Mouse (Mus musculus) testis, adult 2 months (tissue): ENCODE results near the gene Psme1. TPM values are rescaled to one million over a fixed set of nuclear protein-coding genes. Genes with fewer than 3 reads are reported as not detected.

Experiments used
- H3K27ac ChIP-seq: fragments of 200-500 bp; 2 replicates; pipeline ENCODE4 v1.5.1; 2012; ENCODE audit warnings: low read depth, low read length; ENCODE audit not compliant: control insufficient read depth, insufficient read depth
- H3K27me3 ChIP-seq: fragments of 200-500 bp; 2 replicates; pipeline ENCODE4 v1.6.1; 2012; ENCODE audit warnings: mild to moderate bottlenecking, low read length, moderate library complexity; ENCODE audit not compliant: control insufficient read depth, insufficient read depth
- H3K36me3 ChIP-seq: fragments of 200-500 bp; 2 replicates; pipeline ENCODE4 v1.6.1; 2012; ENCODE audit warnings: mild to moderate bottlenecking, low read length; ENCODE audit not compliant: control insufficient read depth, insufficient read depth
- H3K4me1 ChIP-seq: fragments of 200-500 bp; 2 replicates; pipeline ENCODE4 v1.6.1; 2012; ENCODE audit warnings: low read length; ENCODE audit not compliant: control insufficient read depth, insufficient read depth
- H3K4me3 ChIP-seq: fragments of 200-500 bp; 2 replicates; pipeline ENCODE4 v1.5.1; 2012; ENCODE audit warnings: low read depth, mild to moderate bottlenecking, low read length, moderate library complexity, mixed read lengths; ENCODE audit not compliant: control insufficient read depth
- CTCF ChIP-seq: fragments of 200-500 bp; IDR thresholded peaks from 2 replicates; pipeline ENCODE4 v1.5.1; 2012; ENCODE audit warnings: low read depth, mild to moderate bottlenecking, inconsistent platforms, low read length, moderate library complexity; ENCODE audit not compliant: control insufficient read depth, insufficient read depth, insufficient replicate concordance
- POLR2A ChIP-seq: fragments of 200-500 bp; IDR thresholded peaks from 2 replicates; pipeline ENCODE4 v1.6.1; 2012; ENCODE audit warnings: low read depth, mild to moderate bottlenecking, inconsistent platforms, low read length, moderate library complexity; ENCODE audit not compliant: control insufficient read depth
- polyA plus RNA-seq: library from polyadenylated mRNA; depleted of rRNA; stranded (reverse); fragments of >200 nt; gene quantifications from 2 replicates; pipeline ENCODE4 v1.2.3, GENCODE M21; 2012; rRNA removed

Gene Psme1
- polyA plus RNA-seq: 7.6 and 8.4 TPM in 2 replicates

DNA sequence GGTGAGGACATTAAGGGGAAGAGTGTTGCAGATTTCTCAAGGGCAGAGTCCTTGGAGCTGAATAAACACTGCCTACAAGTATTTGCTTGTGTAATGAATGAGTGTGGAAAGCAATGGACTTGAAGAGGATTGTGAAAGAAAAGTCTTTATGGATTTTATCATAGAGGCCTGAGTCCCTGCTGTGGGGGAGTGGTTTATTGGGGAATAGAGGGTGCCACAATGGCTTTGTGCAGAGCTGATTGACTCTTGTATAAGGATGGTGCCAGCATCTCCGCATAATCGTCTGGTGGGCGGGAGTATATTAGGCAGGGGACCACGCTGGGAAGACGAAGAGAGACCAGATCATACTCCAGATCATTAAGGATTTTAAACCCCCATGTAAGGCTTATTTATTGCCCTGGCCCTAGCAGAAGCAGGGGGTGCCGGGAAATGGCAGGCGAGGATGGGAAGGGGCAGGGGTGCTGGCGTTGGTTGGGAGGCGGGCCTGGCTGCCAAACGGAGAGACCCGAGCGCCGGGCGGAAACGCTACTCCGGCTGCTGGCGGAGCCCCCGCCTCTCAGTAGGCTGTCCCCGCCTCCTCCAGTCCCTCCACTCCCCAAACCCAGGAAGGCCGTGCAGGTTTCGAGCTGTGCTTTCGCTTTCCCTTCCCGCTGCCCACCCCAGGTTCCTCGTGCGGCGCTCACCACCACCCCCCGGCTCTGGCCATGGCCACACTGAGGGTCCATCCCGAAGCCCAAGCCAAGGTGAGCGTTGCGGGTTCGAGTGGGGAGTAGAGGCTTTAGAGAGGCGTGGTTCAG is at the start of gene Psme1:
Gene Psme1 (plus strand): TSS at position 253 of the 797 bp plus-strand sequence.
- Histone ChIP-seq H3K27me3 (no peaks in the 10 kb centered on the region), H3K27ac (peak within 1 kb of the TSS; percentile 34), H3K36me3 (no peaks in the 10 kb centered on the region), H3K4me3 (peak within 1 kb of the TSS; percentile 67), H3K4me1 (peaks cover 23% of the 10 kb centered on the region)
- TF ChIP-seq CTCF (no peak), POLR2A (peak; percentile 56)

- no peak overlapping the region for H3K4me3 ChIP-seq
- no peaks in the 10 kb centered on the region for H3K27me3 ChIP-seq
- TF ChIP-seq CTCF (peak; percentile 53; the same call in 1 of the 2 replicates), POLR2A (no peak)
- no peaks in the 10 kb centered on the region for H3K36me3 ChIP-seq
- no peak overlapping the region for H3K27ac ChIP-seq
- peaks cover 4% of the 10 kb centered on the region for H3K4me1 ChIP-seq
Measured at GRCm38 (mm10) chr14:55536116-55536745, 41.7 kb upstream of the Psme1 start.

- Histone ChIP-seq H3K4me3 (peak within 1 kb of the TSS; percentile 66), H3K36me3 (no peaks in the 10 kb centered on the region), H3K4me1 (peaks cover 4% of the 10 kb centered on the region), H3K27ac (no peak within 1 kb of the TSS), H3K27me3 (no peaks in the 10 kb centered on the region)
- TF ChIP-seq CTCF (no peak), POLR2A (no peak)
Measured at GRCm38 (mm10) chr14:55540067-55540786, 37.7 kb upstream of the Psme1 start, which contains the start of gene Pck2. Gene Pck2 (plus strand): TSS chr14:55540266.

DNA sequence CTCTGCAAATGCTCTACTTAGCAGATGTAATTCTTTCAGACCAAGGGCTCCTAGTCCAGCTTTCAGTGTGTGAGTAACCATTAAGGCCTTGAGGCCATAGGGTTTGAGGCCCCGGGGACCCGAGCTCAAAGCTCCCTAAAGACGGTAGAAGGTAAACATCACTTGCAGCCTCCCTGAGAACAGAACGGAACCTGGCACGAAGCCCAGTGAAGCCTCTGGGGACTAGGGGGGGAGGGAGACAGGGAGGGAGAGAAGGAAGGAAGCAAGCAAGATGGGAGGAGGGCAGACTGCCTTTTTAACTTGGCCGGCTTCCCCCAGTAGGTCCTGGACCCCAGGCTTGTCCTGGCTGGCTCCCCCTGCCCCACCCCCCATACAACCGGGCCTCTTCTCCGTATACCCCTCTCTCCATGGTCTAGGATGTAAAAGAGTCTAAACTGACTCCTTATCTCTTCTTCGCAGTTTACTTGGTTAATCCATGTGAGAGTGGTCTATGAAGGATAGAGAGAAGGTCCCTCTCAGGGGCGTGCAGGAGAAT is 37.1 kb upstream of the Psme1 start:
- H3K36me3 ChIP-seq: no peaks in the 10 kb centered on the region

DNA sequence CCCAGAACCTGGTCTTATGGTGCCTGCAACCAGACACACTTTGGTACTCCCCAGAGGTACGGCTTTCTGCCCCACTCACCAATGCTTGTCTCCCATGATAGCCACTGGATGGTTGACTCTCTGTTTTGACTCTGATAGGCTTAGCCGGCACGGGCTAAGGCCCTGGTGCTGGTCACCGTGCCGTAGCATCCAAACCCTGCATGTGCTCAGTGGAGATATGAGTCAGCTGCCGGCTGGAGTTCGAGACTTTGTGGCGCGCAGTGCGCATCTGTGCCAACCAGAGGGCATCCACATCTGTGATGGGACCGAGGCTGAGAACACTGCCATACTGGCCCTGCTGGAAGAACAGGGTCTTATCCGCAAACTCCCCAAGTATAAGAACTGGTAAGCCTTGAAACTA is 35.7 kb upstream of the Psme1 start:
- Histone ChIP-seq H3K4me1 (peaks cover 4% of the 10 kb centered on the region), H3K36me3 (no peaks in the 10 kb centered on the region), H3K27me3 (no peaks in the 10 kb centered on the region), H3K27ac (no peak overlapping the region), H3K4me3 (no peak overlapping the region)
- TF ChIP-seq CTCF (no peak), POLR2A (no peak)

More for the DNA sequence above, 37.1 kb upstream of the Psme1 start:
- Histone ChIP-seq H3K4me1 (peaks cover 4% of the 10 kb centered on the region), H3K4me3 (peak overlapping the region; percentile 66), H3K27ac (no peak overlapping the region), H3K27me3 (no peaks in the 10 kb centered on the region)
- TF ChIP-seq CTCF: no peak

- no peaks in the 10 kb centered on the region; the same call in 1 of the 2 replicates for H3K36me3 ChIP-seq
Measured at GRCm38 (mm10) chr14:55544334-55544733, 33.6 kb upstream of the Psme1 start.

More at GRCm38 (mm10) chr14:55544334-55544733, 33.6 kb upstream of the Psme1 start:
- Histone ChIP-seq H3K27ac (no peak overlapping the region), H3K4me3 (no peak overlapping the region), H3K27me3 (no peaks in the 10 kb centered on the region), H3K4me1 (peaks cover 4% of the 10 kb centered on the region)
- no peak for TF ChIP-seq CTCF
- TF ChIP-seq POLR2A: no peak
